Mouse (Mus musculus): ENCODE results near the gene Coa5. TPM values are rescaled to one million over a fixed set of nuclear protein-coding genes. Genes with fewer than 3 reads are reported as not detected.

Coa5 gene
- polyA plus RNA-seq, 1 experiment from 2014 or later: 44.2 TPM

- peaks cover 8% of the 10 kb centered on the region; the same call in 1 of the 2 replicates for H3K4me1 ChIP-seq
- H3K36me3 ChIP-seq (ENCODE audit: poor library complexity, severe bottlenecking): peaks cover 37% of the 10 kb centered on the region
- WGBS: 95% methylated on average over 5 of the region's 5 CpGs
- H3K27me3 ChIP-seq: no peaks in the 10 kb centered on the region
- no peaks in the 10 kb centered on the region for H3K9me3 ChIP-seq (replicated peaks)
- no peak overlapping the region for H3K9ac ChIP-seq
- H3K4me2 ChIP-seq: no peak overlapping the region
- H3K27ac ChIP-seq: no peak overlapping the region
- ATAC-seq: no peak
- no peak overlapping the region for H3K4me3 ChIP-seq
These were observed 49.0 kb downstream of the Coa5 start for GRCm38 (mm10) chr1:37380913-37381312.

GRCm38 (mm10) chr1:37379536-37379935, 50.4 kb downstream of the Coa5 start:
- Histone ChIP-seq H3K9me3 (replicated peaks) (no peaks in the 10 kb centered on the region), H3K4me3 (no peak overlapping the region), H3K9ac (no peak overlapping the region), H3K4me1 (peaks cover 8% of the 10 kb centered on the region; the same call in 1 of the 2 replicates), H3K27ac (no peak overlapping the region), H3K36me3 (ENCODE audit: poor library complexity, severe bottlenecking) (peaks cover 50% of the 10 kb centered on the region), H3K4me2 (no peak overlapping the region), H3K27me3 (no peaks in the 10 kb centered on the region)
- ATAC-seq: no peak
- WGBS: 65% methylated on average over 4 of the region's 4 CpGs

- Histone ChIP-seq H3K9ac (no peak overlapping the region), H3K4me3 (no peak overlapping the region), H3K27me3 (no peaks in the 10 kb centered on the region), H3K9me3 (replicated peaks) (no peaks in the 10 kb centered on the region), H3K36me3 (ENCODE audit: poor library complexity, severe bottlenecking) (peaks cover 52% of the 10 kb centered on the region), H3K4me1 (peaks cover 8% of the 10 kb centered on the region; the same call in 1 of the 2 replicates), H3K27ac (no peak overlapping the region), H3K4me2 (no peak overlapping the region)
- WGBS: 91% methylated on average over 5 of the region's 5 CpGs
- ATAC-seq: no peak
These were observed 51.8 kb downstream of the Coa5 start for GRCm38 (mm10) chr1:37378095-37378494.

GRCm38 (mm10) chr1:37376751-37377150, 53.2 kb downstream of the Coa5 start:
- Histone ChIP-seq H3K9me3 (replicated peaks) (no peaks in the 10 kb centered on the region), H3K4me2 (no peak overlapping the region), H3K4me3 (no peak overlapping the region), H3K4me1 (peaks cover 2% of the 10 kb centered on the region; the same call in 1 of the 2 replicates), H3K27me3 (no peaks in the 10 kb centered on the region), H3K36me3 (ENCODE audit: poor library complexity, severe bottlenecking) (peaks cover 63% of the 10 kb centered on the region), H3K9ac (no peak overlapping the region), H3K27ac (no peak overlapping the region)
- 91% methylated on average over 2 of the region's 2 CpGs for WGBS
- no peak for ATAC-seq

- no peak overlapping the region for H3K4me2 ChIP-seq
- no peaks in the 10 kb centered on the region for H3K27me3 ChIP-seq
- H3K4me1 ChIP-seq: no peaks in the 10 kb centered on the region
- no peak overlapping the region for H3K4me3 ChIP-seq
- H3K9ac ChIP-seq: no peak overlapping the region
- WGBS: 95% methylated on average over 8 of the region's 8 CpGs
- H3K36me3 ChIP-seq (ENCODE audit: poor library complexity, severe bottlenecking): peaks cover 66% of the 10 kb centered on the region
- no peaks in the 10 kb centered on the region for H3K9me3 ChIP-seq (replicated peaks)
- ATAC-seq: no peak
- no peak overlapping the region for H3K27ac ChIP-seq
These were observed 53.7 kb downstream of the Coa5 start for GRCm38 (mm10) chr1:37376177-37376576.

GRCm38 (mm10) chr1:37368768-37369385, 61.0 kb downstream of the Coa5 start:
- Histone ChIP-seq H3K9me3 (replicated peaks) (no peaks in the 10 kb centered on the region), H3K36me3 (ENCODE audit: poor library complexity, severe bottlenecking) (peaks cover 60% of the 10 kb centered on the region)

GRCm38 (mm10) chr1:37368125-37368524, 61.8 kb downstream of the Coa5 start:
- no peaks in the 10 kb centered on the region for H3K4me1 ChIP-seq
- no peak overlapping the region for H3K9ac ChIP-seq
- no peak for ATAC-seq
- H3K27ac ChIP-seq: no peak overlapping the region
- H3K4me2 ChIP-seq: no peak overlapping the region
- H3K4me3 ChIP-seq: no peak overlapping the region
- no peaks in the 10 kb centered on the region for H3K27me3 ChIP-seq
- H3K36me3 ChIP-seq (ENCODE audit: poor library complexity, severe bottlenecking): peaks cover 58% of the 10 kb centered on the region
- H3K9me3 ChIP-seq (replicated peaks): no peaks in the 10 kb centered on the region
- WGBS: 94% methylated on average over 10 of the region's 10 CpGs

More at GRCm38 (mm10) chr1:37368768-37369385, 61.0 kb downstream of the Coa5 start:
- Histone ChIP-seq H3K4me2 (no peak overlapping the region), H3K4me3 (no peak overlapping the region), H3K27ac (no peak overlapping the region), H3K9ac (no peak overlapping the region), H3K27me3 (no peaks in the 10 kb centered on the region), H3K4me1 (no peaks in the 10 kb centered on the region)
- WGBS: 93% methylated on average over 7 of the region's 7 CpGs
- no peak for ATAC-seq

Other genes starting within 250 kb of the Coa5 start
- gene Cnga3, start 215.7 kb downstream of the Coa5 start, polyA plus RNA-seq (2015; fragmentation: Nextera tagmentation; extraction: Ambion mirVana): 0.06 and 0.09 TPM in 2 replicates
- gene Inpp4a, start 130.2 kb downstream of the Coa5 start, polyA plus RNA-seq (2015; fragmentation: Nextera tagmentation; extraction: Ambion mirVana): 35.1 and 40.2 TPM in 2 replicates
- 120 and 131 TPM in 2 replicates for gene Unc50, start within 50 bp of the Coa5 start, polyA plus RNA-seq (2015; fragmentation: Nextera tagmentation; extraction: Ambion mirVana)
- gene Mgat4a, start 110.9 kb upstream of the Coa5 start, polyA plus RNA-seq (2015; fragmentation: Nextera tagmentation; extraction: Ambion mirVana): 5.0 and 6.9 TPM in 2 replicates

All from forebrain, embryonic 13.5 days (tissue).